Mouse (Mus musculus) CH12.LX (cell line): Measurements from ENCODE around the gene Mrpl42. TPM values are rescaled to one million over a fixed set of nuclear protein-coding genes. Genes with fewer than 3 reads are reported as not detected.

Source experiments
- DNase-seq: peaks from one replicate; pipeline ENCODE4 v3.0.0-alpha.2; 2013; ENCODE audit errors: extremely low read depth
- H3K27ac ChIP-seq: 2 replicates; pipeline ENCODE4 v1.5.1; 2012; ENCODE audit warnings: low read depth, mild to moderate bottlenecking, control low read depth, moderate library complexity; ENCODE audit not compliant: insufficient read depth
- H3K27me3 ChIP-seq: replicated peaks from 2 replicates; pipeline ENCODE3; 2012; ENCODE audit warnings: inconsistent platforms
- H3K36me3 ChIP-seq, 2 experiments: replicated peaks in 1 of 2; 2 replicates each; pipeline versions ENCODE3 to v1.6.1; 2012; ENCODE audit warnings: inconsistent platforms in 1 of 2, low read length in 1 of 2, mild to moderate bottlenecking in 1 of 2, mixed read lengths in 1 of 2, moderate library complexity in 1 of 2; ENCODE audit not compliant: control insufficient read depth in 1 of 2, insufficient read depth in 1 of 2
- H3K4me1 ChIP-seq, 2 experiments: 2 replicates each; pipeline ENCODE4 v1.6.1; 2012; ENCODE audit warnings: inconsistent platforms in 1 of 2, moderate library complexity in 1 of 2; ENCODE audit not compliant: insufficient read depth in 2 of 2, control insufficient read depth in 1 of 2
- H3K4me2 ChIP-seq: 2 replicates; pipeline ENCODE4 v1.6.1; 2012; ENCODE audit warnings: low read depth, mild to moderate bottlenecking, control low read depth; ENCODE audit not compliant: poor library complexity, insufficient read depth, severe bottlenecking
- H3K4me3 ChIP-seq, 3 experiments: fragments of 150-350 bp in 1 of 3; sonication (generic) in 1 of 3; replicated peaks in 1 of 3; 2 replicates each; pipeline versions ENCODE3 to v1.5.1; 2011 to 2012; ENCODE audit warnings: low read depth in 2 of 3, low read length in 2 of 3, mild to moderate bottlenecking in 2 of 3, moderate library complexity in 2 of 3, control low read depth in 1 of 3, improper control_type of control experiment in 1 of 3, inconsistent platforms in 1 of 3, mixed read lengths in 1 of 3; ENCODE audit not compliant: poor library complexity in 1 of 3
- H3K79me2 ChIP-seq: replicated peaks from 2 replicates; pipeline ENCODE4 v1.6.1; 2012; ENCODE audit warnings: mild to moderate bottlenecking, moderate library complexity; ENCODE audit not compliant: control insufficient read depth, poor library complexity, insufficient read depth, severe bottlenecking; ENCODE audit errors: extremely low read depth
- H3K9ac ChIP-seq: 2 replicates; pipeline ENCODE4 v1.6.1; 2012; ENCODE audit warnings: low read depth, mild to moderate bottlenecking, control low read depth, moderate library complexity; ENCODE audit not compliant: insufficient read depth
- H3K9me3 ChIP-seq: replicated peaks from 2 replicates; pipeline ENCODE3; 2012; ENCODE audit warnings: low read length, inconsistent platforms, mixed read lengths
- CHD2 ChIP-seq: IDR thresholded peaks from 2 replicates; pipeline ENCODE4 v1.6.1; 2011; ENCODE audit warnings: low read length, improper control_type of control experiment
- ELF1 ChIP-seq: IDR thresholded peaks from 2 replicates; pipeline ENCODE4 v1.6.1; 2014; ENCODE audit warnings: low read depth, mild to moderate bottlenecking, inconsistent platforms, low read length, improper control_type of control experiment
- HCFC1 ChIP-seq: IDR thresholded peaks from 2 replicates; pipeline ENCODE4 v1.6.1; 2012; ENCODE audit warnings: low read depth, mild to moderate bottlenecking, inconsistent platforms, low read length, improper control_type of control experiment
- JUN ChIP-seq: IDR thresholded peaks from 2 replicates; pipeline ENCODE4 v1.6.1; 2011; ENCODE audit warnings: low read depth, mild to moderate bottlenecking, low read length, improper control_type of control experiment, moderate library complexity; ENCODE audit not compliant: insufficient read depth
- KAT2A ChIP-seq: IDR thresholded peaks from 2 replicates; pipeline ENCODE4 v1.6.1; 2012; ENCODE audit warnings: low read length, improper control_type of control experiment, inconsistent platforms; ENCODE audit not compliant: insufficient replicate concordance
- MAZ ChIP-seq: IDR thresholded peaks from 2 replicates; pipeline ENCODE4 v1.6.1; 2012; ENCODE audit warnings: low read depth, mild to moderate bottlenecking, inconsistent platforms, low read length, improper control_type of control experiment, moderate library complexity
- POLR2A ChIP-seq: IDR thresholded peaks from 2 replicates; pipeline ENCODE4 v1.6.1; 2011; ENCODE audit warnings: low read depth, mild to moderate bottlenecking, improper control_type of control experiment, low read length
- POLR2AphosphoS2 ChIP-seq: IDR thresholded peaks from 2 replicates; pipeline ENCODE4 v1.6.1; 2011; ENCODE audit warnings: low read depth, low read length, improper control_type of control experiment
- TBP ChIP-seq: conservative IDR thresholded peaks from 2 replicates; pipeline ENCODE4 v1.6.1; 2011; ENCODE audit warnings: low read depth, low read length, improper control_type of control experiment
- TCF12 ChIP-seq: IDR thresholded peaks from 2 replicates; pipeline ENCODE4 v1.6.1; 2014; ENCODE audit warnings: low read depth, mild to moderate bottlenecking, inconsistent platforms, low read length, improper control_type of control experiment
- dilution Hi-C: fragments of 300-500 bp; cut with MboI; formaldehyde crosslinking; loops from 2 replicates; pipeline ENCODE4 v1.14.3; 2020; ENCODE audit warnings: low sequenced_read_pairs; ENCODE audit not compliant: extremely low pct_unique_long_range_greater_than_20kb, extremely low pct_ligation_motif_present
- in situ Hi-C: fragments of 300-500 bp; cut with MboI; formaldehyde crosslinking; loops from 3 replicates; pipeline ENCODE4 v1.14.3; 2019; ENCODE audit warnings: low sequenced_read_pairs, low pct_ligation_motif_present, low pct_unique_long_range_greater_than_20kb, mixed read lengths
- polyA plus RNA-seq: library from polyadenylated mRNA; unstranded; fragments of >175 nt; gene quantifications from 2 replicates; pipeline ENCODE4 v1.2.1, GENCODE M21; 2012; ENCODE audit warnings: low read depth; ENCODE audit not compliant: insufficient read length
- total RNA-seq, 2 experiments: library from RNA; depleted of rRNA; stranded (reverse); fragments of 300-350 nt in 1 of 2; fragments of >200 nt in 1 of 2; gene quantifications; 2 replicates each; pipeline ENCODE4 v1.2.3; 2012 to 2014

The Mrpl42 gene
- total and polyA plus RNA-seq, 3 experiments: 161 to 389 (median 223) TPM

DNA sequence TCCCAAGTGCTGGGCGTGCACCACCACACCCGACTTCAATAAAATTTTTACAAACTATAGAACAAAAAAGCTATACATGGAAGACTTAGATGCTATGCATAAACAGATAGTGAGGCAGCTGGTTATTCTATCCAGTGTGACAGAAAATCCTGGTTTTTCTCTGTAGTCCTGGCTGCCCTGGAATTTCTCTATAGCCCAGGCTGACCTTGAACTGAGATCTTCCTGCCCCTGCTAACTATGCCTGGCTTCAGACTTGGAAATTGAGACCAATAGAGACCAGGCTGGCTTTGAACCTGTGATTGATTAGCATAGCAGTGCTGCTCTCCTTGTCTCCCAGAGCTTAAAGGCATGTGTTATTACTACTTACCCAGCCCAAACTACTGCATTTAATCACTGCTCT lies 44.4 kb upstream of the Mrpl42 start:
- Histone ChIP-seq H3K27me3 (no peaks in the 10 kb centered on the region), H3K9me3 (no peaks in the 10 kb centered on the region), H3K9ac (no peak overlapping the region), H3K36me3 (peaks cover 29 to 66% of the 10 kb centered on the region in 2 experiments), H3K79me2 (no peaks in the 10 kb centered on the region; the same call in 1 of the 2 replicates), H3K4me3 (no peak overlapping the region), H3K4me2 (no peak overlapping the region), H3K27ac (no peak overlapping the region), H3K4me1 (peaks cover 0 to 67% of the 10 kb centered on the region in 2 experiments; a peak in 2 of 4 replicates)
- DNase-seq: no peak
- dilution Hi-C loops: no loop called here
- in situ Hi-C loops: loop anchor here (25.0 kb wide), 1 partner anchor 541 kb away; no protein-coding TSS in a partner anchor
- TF ChIP-seq ELF1 (no peak), POLR2AphosphoS2 (0 out of 2 replicates have a peak, but pooled peaks have one; percentile 60)

DNA sequence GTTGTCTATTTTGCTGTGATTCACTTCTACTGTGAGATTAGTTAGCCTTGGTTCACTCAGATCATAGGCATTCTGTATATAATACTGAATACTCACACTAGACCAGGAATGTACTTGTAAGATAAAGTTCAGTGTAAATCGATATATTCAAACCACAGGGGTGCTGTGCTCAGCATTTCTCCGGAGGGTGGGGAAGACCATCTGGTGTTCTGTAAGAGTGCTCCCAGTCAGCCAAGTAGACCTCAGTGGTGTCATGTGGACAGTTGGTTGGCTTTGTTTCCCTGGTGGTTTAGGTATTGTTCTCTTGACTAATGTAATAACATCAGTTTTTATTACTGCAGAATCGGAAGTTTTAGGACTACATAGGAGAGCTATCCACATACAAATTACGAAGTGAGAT lies 43.3 kb upstream of the Mrpl42 start:
- Histone ChIP-seq H3K4me2 (no peak overlapping the region), H3K36me3 (peaks cover 27 to 57% of the 10 kb centered on the region in 2 experiments), H3K9me3 (no peaks in the 10 kb centered on the region), H3K9ac (no peak overlapping the region), H3K27ac (no peak overlapping the region), H3K4me3 (no peak overlapping the region), H3K27me3 (no peaks in the 10 kb centered on the region), H3K4me1 (peaks cover 0 to 64% of the 10 kb centered on the region in 2 experiments; a peak in 2 of 4 replicates), H3K79me2 (peaks cover 7% of the 10 kb centered on the region)
- dilution Hi-C loops: no loop called here
- in situ Hi-C loops: loop anchor here (25.0 kb wide), 1 partner anchor 542 kb away; no protein-coding TSS in a partner anchor
- DNase-seq: no peak
- TF ChIP-seq CHD2 (no peak), HCFC1 (no peak), POLR2A (peak; percentile 30; the same call in 1 of the 2 replicates), JUN (no peak), MAZ (no peak), KAT2A (no peak), TBP (no peak)

DNA sequence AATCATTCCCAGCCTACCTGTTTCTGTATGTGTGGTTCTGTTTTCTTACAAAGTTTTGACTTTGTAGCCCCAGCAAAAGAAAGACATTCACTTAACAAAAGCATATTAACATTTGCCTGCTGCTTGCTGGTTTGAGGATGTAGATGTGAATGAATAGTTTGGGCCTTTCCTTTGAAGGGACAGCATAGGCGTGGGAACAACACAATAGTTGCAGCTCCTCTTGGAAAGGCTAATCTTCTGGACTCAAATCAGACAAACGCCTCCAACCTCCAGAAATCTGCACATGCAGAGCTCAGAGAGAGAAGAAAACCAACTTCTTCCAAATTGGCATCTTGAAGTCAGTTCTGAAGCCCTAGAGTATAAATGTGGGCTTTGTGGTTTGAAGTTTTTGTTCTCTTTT lies 42.9 kb upstream of the Mrpl42 start:
- in situ Hi-C loops: loop anchor here (25.0 kb wide), 1 partner anchor 543 kb away; no protein-coding TSS in a partner anchor
- Histone ChIP-seq H3K9ac (no peak overlapping the region), H3K4me2 (no peak overlapping the region), H3K9me3 (no peaks in the 10 kb centered on the region), H3K27me3 (no peaks in the 10 kb centered on the region), H3K4me3 (no peak overlapping the region), H3K4me1 (peaks cover 0 to 64% of the 10 kb centered on the region in 2 experiments; a peak in 2 of 4 replicates), H3K27ac (no peak overlapping the region), H3K36me3 (peaks cover 27 to 56% of the 10 kb centered on the region in 2 experiments), H3K79me2 (peaks cover 11% of the 10 kb centered on the region)
- TF ChIP-seq POLR2AphosphoS2 (peak; percentile 30; the same call in 1 of the 2 replicates), TCF12 (no peak)
- no peak for DNase-seq
- dilution Hi-C loops: no loop called here
